In genomic region chr7:142529350-142529749, GRCm38 (mm10) we compare ENCODE assay signal across 15 mouse cellular contexts. TPM values are rescaled to one million over a fixed set of nuclear protein-coding genes. Genes with fewer than 3 reads are reported as not detected.
DNase-seq lines count a peak whose midpoint lies in the region; ATAC-seq lines count a peak whose summit lies in the region.
"Had no signal": no experiment of that assay in that cellular context is flagged by ENCODE, and none has a peak within 500 bp of the region (broad histone marks: within the 10 kb centered on the region; RNA-seq: fewer than 3 reads in every experiment).

No protein-coding gene starts in this region.

- H3K9ac ChIP-seq in heart, embryonic 11.5 days (ENCODE audit: low read depth, low read length), result no peak overlapping the region
- H3K9ac ChIP-seq in kidney, embryonic 15.5 days, result no peak overlapping the region
- H3K9ac ChIP-seq in embryonic facial prominence, embryonic 15.5 days, result no peak overlapping the region
- H3K9ac ChIP-seq in liver, embryonic 13.5 days, result no peak overlapping the region
- no peak overlapping the region for H3K9ac ChIP-seq in forebrain, embryonic 16.5 days (replicated peaks; ENCODE audit: low read depth, low read length)
- H3K9ac ChIP-seq: hindbrain, embryonic 15.5 days; midbrain, embryonic 12.5 days had no signal

- peak overlapping the region; percentile 78 for H3K27ac ChIP-seq in heart, embryonic 11.5 days (ENCODE audit: low read depth, low read length)
- H3K27ac ChIP-seq in kidney, embryonic 15.5 days, result peak overlapping the region; percentile 46
- H3K27ac ChIP-seq in embryonic facial prominence, embryonic 15.5 days (replicated peaks), result peak overlapping the region; percentile 49; the same call in 1 of the 2 replicates
- H3K27ac ChIP-seq in liver, embryonic 13.5 days, result no peak overlapping the region
- no peak overlapping the region for H3K27ac ChIP-seq in forebrain, embryonic 16.5 days (ENCODE audit: low read length)
- H3K27ac ChIP-seq: hindbrain, embryonic 15.5 days; layer of hippocampus, adult 2 months; midbrain, embryonic 12.5 days had no signal

- no peak for DNase-seq in heart, adult 18-20 months
- no peak for DNase-seq in kidney, adult 9 months
- DNase-seq in liver, embryonic 13.5 days, result peak; percentile 38
- no peak for DNase-seq in thymus, postnatal 25 days
- DNase-seq: adrenal gland, postnatal 14 days; gastrocnemius, postnatal 36 days; lung, postnatal 14 days had no signal

- WGBS in heart, embryonic 11.5 days (ENCODE audit: insufficient replicate concordance), result 31% methylated on average over 10 of the region's 10 CpGs
- 64% methylated on average over 10 of the region's 10 CpGs for WGBS in kidney, embryonic 15.5 days
- WGBS in embryonic facial prominence, embryonic 15.5 days, result 63% methylated on average over 10 of the region's 10 CpGs
- WGBS in liver, embryonic 13.5 days (ENCODE audit: insufficient replicate concordance), result 40% methylated on average over 10 of the region's 10 CpGs
- WGBS in forebrain, embryonic 16.5 days, result 71% methylated on average over 10 of the region's 10 CpGs

- no peak overlapping the region for H3K4me2 ChIP-seq in heart, embryonic 11.5 days
- no peak overlapping the region for H3K4me2 ChIP-seq in kidney, embryonic 15.5 days
- H3K4me2 ChIP-seq in embryonic facial prominence, embryonic 15.5 days (replicated peaks), result no peak overlapping the region
- H3K4me2 ChIP-seq in liver, embryonic 13.5 days, result no peak overlapping the region
- no peak overlapping the region for H3K4me2 ChIP-seq in forebrain, embryonic 16.5 days (ENCODE audit: low read length)
- H3K4me2 ChIP-seq: hindbrain, embryonic 15.5 days; midbrain, embryonic 12.5 days had no signal

- no peaks in the 10 kb centered on the region for H3K36me3 ChIP-seq in heart, embryonic 11.5 days (ENCODE audit: control insufficient read depth, insufficient read depth, low read length)
- H3K36me3 ChIP-seq in kidney, embryonic 15.5 days, result no peaks in the 10 kb centered on the region
- no peaks in the 10 kb centered on the region for H3K36me3 ChIP-seq in embryonic facial prominence, embryonic 15.5 days
- no peaks in the 10 kb centered on the region for H3K36me3 ChIP-seq in liver, embryonic 13.5 days
- H3K36me3 ChIP-seq in forebrain, embryonic 16.5 days (ENCODE audit: control insufficient read depth, insufficient read depth), result no peaks in the 10 kb centered on the region
- H3K36me3 ChIP-seq: hindbrain, embryonic 15.5 days; midbrain, embryonic 12.5 days had no signal

- H3K4me3 ChIP-seq in heart, embryonic 11.5 days (ENCODE audit: low read depth, low read length), result no peak overlapping the region
- H3K4me3 ChIP-seq in kidney, embryonic 15.5 days (replicated peaks), result no peak overlapping the region
- H3K4me3 ChIP-seq in embryonic facial prominence, embryonic 15.5 days (replicated peaks), result no peak overlapping the region
- H3K4me3 ChIP-seq in liver, embryonic 13.5 days (replicated peaks), result no peak overlapping the region
- H3K4me3 ChIP-seq in forebrain, embryonic 16.5 days (replicated peaks; ENCODE audit: low read length), result no peak overlapping the region
- H3K4me3 ChIP-seq: hindbrain, embryonic 15.5 days; layer of hippocampus, adult 2 months; midbrain, embryonic 12.5 days had no signal

- no peaks in the 10 kb centered on the region for H3K9me3 ChIP-seq in heart, embryonic 11.5 days (replicated peaks; ENCODE audit: control insufficient read depth, low read length)
- no peaks in the 10 kb centered on the region for H3K9me3 ChIP-seq in kidney, embryonic 15.5 days (replicated peaks)
- H3K9me3 ChIP-seq in embryonic facial prominence, embryonic 15.5 days (replicated peaks), result no peaks in the 10 kb centered on the region
- no peaks in the 10 kb centered on the region for H3K9me3 ChIP-seq in liver, embryonic 13.5 days (replicated peaks)
- H3K9me3 ChIP-seq in forebrain, embryonic 16.5 days (ENCODE audit: control insufficient read depth, low read length), result no peaks in the 10 kb centered on the region
- H3K9me3 ChIP-seq: hindbrain, embryonic 15.5 days; midbrain, embryonic 12.5 days had no signal

- no peaks in the 10 kb centered on the region for H3K27me3 ChIP-seq in heart, embryonic 11.5 days (ENCODE audit: control insufficient read depth, insufficient read depth, low read length)
- H3K27me3 ChIP-seq in kidney, embryonic 15.5 days, result no peaks in the 10 kb centered on the region
- H3K27me3 ChIP-seq in embryonic facial prominence, embryonic 15.5 days, result no peaks in the 10 kb centered on the region
- H3K27me3 ChIP-seq in liver, embryonic 13.5 days, result peaks cover 23% of the 10 kb centered on the region
- H3K27me3 ChIP-seq in forebrain, embryonic 16.5 days (replicated peaks; ENCODE audit: control insufficient read depth, insufficient read depth, low read length), result no peaks in the 10 kb centered on the region
- H3K27me3 ChIP-seq: hindbrain, embryonic 15.5 days had no signal

- peaks cover 55% of the 10 kb centered on the region for H3K4me1 ChIP-seq in heart, embryonic 11.5 days (ENCODE audit: control insufficient read depth, insufficient read depth, low read length)
- H3K4me1 ChIP-seq in kidney, embryonic 15.5 days, result peaks cover 70% of the 10 kb centered on the region
- peaks cover 56% of the 10 kb centered on the region for H3K4me1 ChIP-seq in embryonic facial prominence, embryonic 15.5 days
- H3K4me1 ChIP-seq in liver, embryonic 13.5 days (replicated peaks), result peaks cover 71% of the 10 kb centered on the region
- peaks cover 14% of the 10 kb centered on the region for H3K4me1 ChIP-seq in forebrain, embryonic 16.5 days (replicated peaks; ENCODE audit: control insufficient read depth, insufficient read depth, low read length)

- ATAC-seq in heart, embryonic 11.5 days (replicated peaks; ENCODE audit: insufficient number of reproducible peaks, low FRiP score, low TSS enrichment), result no peak
- no peak for ATAC-seq in kidney, embryonic 15.5 days (replicated peaks; ENCODE audit: low FRiP score)
- no peak for ATAC-seq in embryonic facial prominence, embryonic 15.5 days (ENCODE audit: insufficient number of reproducible peaks, low FRiP score, low TSS enrichment, low read depth)
- no peak for ATAC-seq in liver, embryonic 13.5 days (ENCODE audit: low read depth)
- no peak for ATAC-seq in forebrain, embryonic 16.5 days

RNA-seq across cellular contexts. Expression of gene Mrpl23, which starts 3.1 kb away (rescaled TPM):
- polyA plus RNA-seq in heart, embryonic 11.5 days (2014; fragmentation: Nextera tagmentation; extraction: Ambion mirVana), result 15.4 and 19.3 TPM in 2 replicates
- total RNA-seq in heart, adult 18-20 months (2021), result 10 to 100 TPM; 12.2 to 29.0 TPM
- polyA plus RNA-seq in kidney, embryonic 15.5 days (2015; fragmentation: Nextera tagmentation; extraction: Ambion mirVana), result 25.8 and 26.8 TPM in 2 replicates
- 28.5 and 32.7 TPM in 2 replicates for polyA plus RNA-seq in embryonic facial prominence, embryonic 15.5 days (2015; fragmentation: Nextera tagmentation; extraction: Ambion mirVana)
- polyA plus RNA-seq in liver, embryonic 13.5 days (2015; fragmentation: Nextera tagmentation; extraction: Ambion mirVana), result 11.3 and 12.2 TPM in 2 replicates
- polyA plus RNA-seq in forebrain, embryonic 16.5 days (2015; fragmentation: Nextera tagmentation; extraction: Ambion mirVana), result 16.0 and 23.0 TPM in 2 replicates

RNA-seq across cellular contexts. Expression of gene Tnnt3, which starts 30.7 kb away (rescaled TPM):
- 16.0 and 16.3 TPM in 2 replicates for polyA plus RNA-seq in heart, embryonic 11.5 days (2014; fragmentation: Nextera tagmentation; extraction: Ambion mirVana)
- under 1 TPM in 1 of 2 experiments, not detected in 1; 0.67 TPM for total RNA-seq in heart, adult 18-20 months (2021)
- polyA plus RNA-seq in kidney, embryonic 15.5 days (2015; fragmentation: Nextera tagmentation; extraction: Ambion mirVana), result 23.5 and 46.2 TPM in 2 replicates
- polyA plus RNA-seq in embryonic facial prominence, embryonic 15.5 days (2015; fragmentation: Nextera tagmentation; extraction: Ambion mirVana), result 167 and 228 TPM in 2 replicates
- 1.6 and 2.6 TPM in 2 replicates for polyA plus RNA-seq in liver, embryonic 13.5 days (2015; fragmentation: Nextera tagmentation; extraction: Ambion mirVana)
- polyA plus RNA-seq in forebrain, embryonic 16.5 days (2015; fragmentation: Nextera tagmentation; extraction: Ambion mirVana), result 0.73 and 1.2 TPM in 2 replicates
- total RNA-seq: layer of hippocampus, adult 2 months; left cerebral cortex, postnatal 25 days had no signal

Comparison
In these comparisons a context has a peak if more than half of its experiments do, and no peak if none do; other contexts are left out.
1. H3K27ac ChIP-seq: peak in heart, embryonic 11.5 days (single experiment), kidney, embryonic 15.5 days (single experiment) and embryonic facial prominence, embryonic 15.5 days (single experiment); none in liver, embryonic 13.5 days (single experiment) and forebrain, embryonic 16.5 days (single experiment).